Mouse (Mus musculus) stomach, adult 2 months (tissue): ENCODE results near the gene Zbtb42. TPM values are rescaled to one million over a fixed set of nuclear protein-coding genes. Genes with fewer than 3 reads are reported as not detected.

Source experiments
- polyA plus RNA-seq: library from polyadenylated mRNA; depleted of rRNA; stranded (reverse); fragments of >200 nt; gene quantifications from 2 replicates; pipeline ENCODE4 v1.2.3, GENCODE M21; 2012; rRNA removed

Zbtb42 gene
- polyA plus RNA-seq, result 19.5 and 22.8 TPM in 2 replicates

GRCm38 (mm10) chr12:112678555-112679026, at the start of gene Zbtb42:
TSS of gene Zbtb42 (plus strand) at chr12:112678828.

GRCm38 (mm10) chr12:112644180-112644854, 34.3 kb upstream of the Zbtb42 start, which contains the start of gene Siva1:
TSS of gene Siva1 (plus strand) at chr12:112644679.

DNA sequence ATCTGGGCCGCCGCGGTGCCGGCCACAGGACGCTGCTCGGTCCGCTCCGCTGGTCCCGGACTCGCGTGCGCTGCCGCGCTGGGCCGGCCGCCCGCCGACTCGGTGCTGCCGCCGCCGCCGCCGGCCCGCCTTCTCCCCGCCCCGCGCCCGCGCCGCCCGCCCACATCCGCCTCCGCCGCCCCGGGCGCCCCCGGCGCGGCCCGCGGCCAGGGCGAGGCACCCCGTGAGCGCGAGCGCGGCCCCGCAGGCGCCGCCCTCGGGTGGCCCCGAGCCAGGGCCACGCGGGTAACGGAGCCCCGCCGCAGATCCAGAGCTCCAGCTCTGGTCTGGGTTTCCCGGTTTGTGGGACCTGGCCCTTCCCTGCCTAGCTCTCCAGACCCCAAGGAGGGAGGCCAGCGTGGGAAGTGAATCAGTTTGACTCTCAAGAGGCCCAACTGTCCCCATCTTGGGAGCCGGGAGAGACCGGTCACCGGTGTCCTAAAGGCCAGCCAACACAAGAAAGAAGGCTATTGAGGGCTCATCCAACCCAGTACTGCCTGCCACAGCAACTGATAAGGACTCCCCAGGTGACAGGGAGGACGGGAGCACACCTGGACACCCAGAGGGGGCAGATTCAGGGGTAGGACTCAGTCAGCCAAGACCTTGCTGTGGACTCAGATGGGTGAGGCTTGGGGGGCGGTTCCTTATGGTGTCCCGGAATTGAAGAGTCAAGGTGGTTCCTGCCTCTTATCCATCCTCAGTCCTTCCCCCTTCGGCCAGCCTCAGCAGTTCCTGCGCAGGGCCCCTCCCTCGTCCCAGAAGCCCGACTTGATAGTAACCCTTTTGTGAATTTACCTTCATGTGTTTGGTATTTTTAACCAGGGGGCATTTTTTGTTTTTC, 4.3 kb upstream of the Zbtb42 start, which contains the start of gene Akt1:
TSS of gene Akt1 (minus strand) at position 753 of the 880 bp plus-strand sequence.

DNA sequence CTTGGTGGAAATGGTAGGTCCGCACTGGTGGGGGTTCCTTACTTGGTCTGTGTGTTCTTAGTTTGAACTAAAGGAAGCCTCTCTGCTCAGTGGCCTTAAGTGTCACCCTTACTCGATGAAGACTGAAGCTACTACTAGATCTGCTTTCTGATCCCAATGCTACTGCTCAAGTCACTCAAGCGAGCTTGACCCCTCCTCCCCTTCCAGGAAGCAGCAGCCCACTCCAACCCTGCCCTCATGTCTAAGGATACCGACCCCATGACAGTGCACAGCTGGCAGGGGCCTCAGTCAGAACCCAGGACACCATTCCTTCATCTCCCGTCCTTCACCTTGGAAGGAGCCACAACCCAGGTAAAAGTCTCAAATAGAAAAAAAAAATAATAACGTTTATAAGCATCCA, 41.6 kb downstream of the Zbtb42 start, which contains the start of gene Cep170b:
TSS of gene Cep170b (plus strand) at position 240 of the 400 bp plus-strand sequence.

Other genes starting within 250 kb of the Zbtb42 start
- 0.96 and 1.2 TPM in 2 replicates for gene A530016L24Rik, start 189.4 kb upstream of the Zbtb42 start, polyA plus RNA-seq
- 0.38 and 1.1 TPM in 2 replicates for gene Tmem179, start 162.1 kb upstream of the Zbtb42 start, polyA plus RNA-seq
- 5.6 and 6.4 TPM in 2 replicates for gene Inf2, start 90.0 kb upstream of the Zbtb42 start, polyA plus RNA-seq
- 7.7 and 16.7 TPM in 2 replicates for gene Adssl1, start 58.8 kb upstream of the Zbtb42 start, polyA plus RNA-seq
- gene Siva1, start 34.1 kb upstream of the Zbtb42 start, polyA plus RNA-seq, result 16.5 and 24.7 TPM in 2 replicates
- 108 and 117 TPM in 2 replicates for gene Akt1, start 3.9 kb upstream of the Zbtb42 start, polyA plus RNA-seq
- 53.4 and 62.7 TPM in 2 replicates for gene Cep170b, start 41.6 kb downstream of the Zbtb42 start, polyA plus RNA-seq
- gene Pld4, start 81.8 kb downstream of the Zbtb42 start, polyA plus RNA-seq, result 8.0 and 11.8 TPM in 2 replicates
- gene Ahnak2, start 123.8 kb downstream of the Zbtb42 start, polyA plus RNA-seq, result 4.8 and 6.8 TPM in 2 replicates
- 5.3 and 9.1 TPM in 2 replicates for gene Clba1, start 130.1 kb downstream of the Zbtb42 start, polyA plus RNA-seq
- 11.5 and 11.9 TPM in 2 replicates for gene Cdca4, start 150.6 kb downstream of the Zbtb42 start, polyA plus RNA-seq
- gene Gpr132, start 189.4 kb downstream of the Zbtb42 start, polyA plus RNA-seq, result 0.87 and 2.0 TPM in 2 replicates